Mouse (Mus musculus): ENCODE data around the gene Unc93b1.

The Unc93b1 gene

GRCm38 (mm10) chr19:3913692-3914091 is 21.3 kb upstream of the Unc93b1 start:
- no peak for DNase-seq (ENCODE audit: low spot score in 2 of 2)

GRCm38 (mm10) chr19:3914535-3914934 is 20.5 kb upstream of the Unc93b1 start:
- no peak for DNase-seq (ENCODE audit: low spot score in 2 of 2)

- no peak for DNase-seq (ENCODE audit: low spot score in 2 of 2)
Measured at GRCm38 (mm10) chr19:3916727-3917126, 18.3 kb upstream of the Unc93b1 start.

- no peak for DNase-seq (ENCODE audit: low spot score in 2 of 2)
Measured at GRCm38 (mm10) chr19:3919928-3920327, 15.1 kb upstream of the Unc93b1 start.

- no peak for DNase-seq (ENCODE audit: low spot score in 2 of 2)
Measured at GRCm38 (mm10) chr19:3922661-3923371, 12.2 kb upstream of the Unc93b1 start.

- DNase-seq (ENCODE audit: low spot score in 2 of 2) = no peak
Measured at GRCm38 (mm10) chr19:3923586-3923985, 11.4 kb upstream of the Unc93b1 start.

GRCm38 (mm10) chr19:3924190-3924589 is 10.8 kb upstream of the Unc93b1 start:
- no peak for DNase-seq (ENCODE audit: low spot score in 2 of 2)

GRCm38 (mm10) chr19:3924868-3925267 is 10.1 kb upstream of the Unc93b1 start:
- DNase-seq (ENCODE audit: low spot score in 2 of 2) = no peak

GRCm38 (mm10) chr19:3925859-3926258 is 9.1 kb upstream of the Unc93b1 start:
- no peak for DNase-seq (ENCODE audit: low spot score in 2 of 2)

GRCm38 (mm10) chr19:3926279-3926678 is 8.7 kb upstream of the Unc93b1 start:
- DNase-seq (ENCODE audit: low spot score in 2 of 2) = no peak

- no peak for DNase-seq (ENCODE audit: low spot score in 2 of 2)
Measured at GRCm38 (mm10) chr19:3926685-3927084, 8.3 kb upstream of the Unc93b1 start.

- DNase-seq (ENCODE audit: low spot score in 2 of 2) = no peak
Measured at GRCm38 (mm10) chr19:3927989-3928388, 7.0 kb upstream of the Unc93b1 start.

GRCm38 (mm10) chr19:3928779-3929178 is 6.2 kb upstream of the Unc93b1 start:
- no peak for DNase-seq (ENCODE audit: low spot score in 2 of 2)

GRCm38 (mm10) chr19:3929211-3929941 is 5.6 kb upstream of the Unc93b1 start, which contains the start of gene Aldh3b1:
Gene Aldh3b1 (minus strand): TSS chr19:3929808.
- DNase-seq (ENCODE audit: low spot score in 2 of 2) = peak; percentile 80 to 82

GRCm38 (mm10) chr19:3930262-3931057 is 4.5 kb upstream of the Unc93b1 start:
- no peak for DNase-seq (ENCODE audit: low spot score in 2 of 2)

GRCm38 (mm10) chr19:3931716-3932115 is 3.3 kb upstream of the Unc93b1 start:
- DNase-seq (ENCODE audit: low spot score in 2 of 2) = no peak

- DNase-seq (ENCODE audit: low spot score in 2 of 2) = peak; percentile 70
Measured at GRCm38 (mm10) chr19:3935896-3936850, 1.2 kb downstream of the Unc93b1 start.

- no peak for DNase-seq (ENCODE audit: low spot score in 2 of 2)
Measured at GRCm38 (mm10) chr19:3942315-3942714, 7.3 kb downstream of the Unc93b1 start.

GRCm38 (mm10) chr19:3942986-3943735 is 8.2 kb downstream of the Unc93b1 start:
- no peak for DNase-seq (ENCODE audit: low spot score in 2 of 2)

- no peak for DNase-seq (ENCODE audit: low spot score in 2 of 2)
Measured at GRCm38 (mm10) chr19:3945872-3946564, 11.0 kb downstream of the Unc93b1 start.

Data from right cerebral cortex, postnatal 10 days (tissue).